Mouse (Mus musculus) hindbrain, embryonic 10.5 days (tissue): ENCODE results near the gene Copz1. TPM values are rescaled to one million over a fixed set of nuclear protein-coding genes. Genes with fewer than 3 reads are reported as not detected.
"Not testable (repeated sequence)": the region's sequence is repeated elsewhere in the genome, so short reads cannot be mapped to it uniquely, and the experiment has no call there.

Experiments used
- DNase-seq: peaks from one replicate; pipeline ENCODE4 v3.0.0-alpha.2; 2017; ENCODE audit warnings: low spot score
- H3K27ac ChIP-seq: fragments of 300-500 bp; sonication (generic); 2 replicates; pipeline ENCODE4 v1.5.1; 2016; ENCODE audit warnings: mild to moderate bottlenecking, moderate library complexity
- H3K27me3 ChIP-seq: fragments of 300-500 bp; sonication (generic); 2 replicates; pipeline ENCODE4 v1.6.1; 2016; ENCODE audit warnings: mild to moderate bottlenecking; ENCODE audit not compliant: poor library complexity, insufficient read depth, severe bottlenecking
- H3K36me3 ChIP-seq: fragments of 300-500 bp; sonication (generic); 2 replicates; pipeline ENCODE4 v1.6.1; 2016; ENCODE audit warnings: mild to moderate bottlenecking, moderate library complexity
- H3K4me1 ChIP-seq: fragments of 300-500 bp; sonication (generic); replicated peaks from 2 replicates; pipeline ENCODE4 v1.6.1; 2016; ENCODE audit warnings: mild to moderate bottlenecking
- H3K4me3 ChIP-seq: fragments of 300-500 bp; sonication (generic); 2 replicates; pipeline ENCODE4 v1.5.1; 2016; ENCODE audit warnings: mild to moderate bottlenecking, moderate library complexity
- H3K9me3 ChIP-seq: fragments of 300-500 bp; sonication (generic); 2 replicates; pipeline ENCODE4 v1.6.1; 2016; ENCODE audit warnings: mild to moderate bottlenecking, moderate library complexity
- WGBS: fragments of 180-500 bp; shearing (Covaris S2); methylation state at CpG from one replicate; pipeline ENCODE4 v1.1.7; 2016; 5-methylcytosine and 5-hydroxymethylcytosine counted together
- polyA plus RNA-seq: library from polyadenylated mRNA; unstranded; fragments of >200 nt; fragmentation: Nextera tagmentation; extraction: Ambion mirVana; gene quantifications from 2 replicates; pipeline ENCODE4 v1.2.1, GENCODE M21; 2016

The Copz1 gene
- polyA plus RNA-seq, 1 experiment from 2014 or later: 299 TPM

- no peaks in the 10 kb centered on the region for H3K9me3 ChIP-seq
- peaks cover 65% of the 10 kb centered on the region for H3K36me3 ChIP-seq
- no peak for DNase-seq
- no peak overlapping the region for H3K27ac ChIP-seq
- peaks cover 43% of the 10 kb centered on the region for H3K4me1 ChIP-seq
- peak overlapping the region; percentile 82 for H3K4me3 ChIP-seq
- WGBS: 79% methylated on average over 8 of the region's 8 CpGs
- H3K27me3 ChIP-seq: no peaks in the 10 kb centered on the region
Measured at GRCm38 (mm10) chr15:103242885-103243284, 29.6 kb upstream of the Copz1 start.

DNA sequence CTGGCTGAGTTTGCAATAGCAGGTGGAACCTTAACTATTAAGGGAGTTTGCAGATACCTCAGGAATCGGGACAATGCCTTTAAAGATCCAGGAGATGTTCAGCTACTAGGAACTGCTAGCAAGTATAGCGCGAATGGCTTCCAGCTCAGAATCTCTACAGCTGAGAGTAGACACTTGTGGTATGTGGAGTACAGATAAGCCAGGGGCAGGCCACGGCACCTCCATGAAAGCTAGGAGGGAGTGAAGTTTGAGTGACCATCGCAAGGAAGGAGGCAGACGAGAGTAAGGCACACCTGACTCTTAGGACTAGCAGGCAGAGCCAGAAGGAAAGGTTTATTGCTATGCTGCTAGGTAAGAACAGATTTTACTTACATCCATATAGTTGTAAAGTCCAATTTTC lies 26.9 kb upstream of the Copz1 start:
- no peak for DNase-seq
- peaks cover 82% of the 10 kb centered on the region for H3K36me3 ChIP-seq
- peaks cover 41% of the 10 kb centered on the region for H3K4me1 ChIP-seq
- no peaks in the 10 kb centered on the region for H3K27me3 ChIP-seq
- H3K27ac ChIP-seq: no peak overlapping the region
- 85% methylated on average over 6 of the region's 6 CpGs for WGBS
- no peak overlapping the region for H3K4me3 ChIP-seq
- no peaks in the 10 kb centered on the region for H3K9me3 ChIP-seq

GRCm38 (mm10) chr15:103247078-103247781 lies 25.3 kb upstream of the Copz1 start:
- H3K4me3 ChIP-seq: no peak overlapping the region
- H3K27me3 ChIP-seq: no peaks in the 10 kb centered on the region
- peaks cover 68% of the 10 kb centered on the region for H3K36me3 ChIP-seq
- peaks cover 37% of the 10 kb centered on the region for H3K4me1 ChIP-seq
- 90% methylated on average over 9 of the region's 9 CpGs for WGBS
- H3K27ac ChIP-seq: no peak overlapping the region
- H3K9me3 ChIP-seq: no peaks in the 10 kb centered on the region
- no peak for DNase-seq

GRCm38 (mm10) chr15:103247782-103248400 lies 24.6 kb upstream of the Copz1 start:
- no peak overlapping the region for H3K27ac ChIP-seq
- DNase-seq: no peak
- H3K27me3 ChIP-seq: no peaks in the 10 kb centered on the region
- peaks cover 62% of the 10 kb centered on the region for H3K36me3 ChIP-seq
- peaks cover 30% of the 10 kb centered on the region for H3K4me1 ChIP-seq
- no peaks in the 10 kb centered on the region for H3K9me3 ChIP-seq
- H3K4me3 ChIP-seq: no peak overlapping the region

GRCm38 (mm10) chr15:103248401-103249313 lies 23.9 kb upstream of the Copz1 start:
- H3K27ac ChIP-seq: no peak overlapping the region
- H3K4me1 ChIP-seq: peaks cover 22% of the 10 kb centered on the region
- no peaks in the 10 kb centered on the region for H3K9me3 ChIP-seq
- DNase-seq: peak; percentile 37
- H3K27me3 ChIP-seq: no peaks in the 10 kb centered on the region
- 88% methylated on average over 28 of the region's 28 CpGs for WGBS
- no peak overlapping the region for H3K4me3 ChIP-seq
- H3K36me3 ChIP-seq: peaks cover 54% of the 10 kb centered on the region

DNA sequence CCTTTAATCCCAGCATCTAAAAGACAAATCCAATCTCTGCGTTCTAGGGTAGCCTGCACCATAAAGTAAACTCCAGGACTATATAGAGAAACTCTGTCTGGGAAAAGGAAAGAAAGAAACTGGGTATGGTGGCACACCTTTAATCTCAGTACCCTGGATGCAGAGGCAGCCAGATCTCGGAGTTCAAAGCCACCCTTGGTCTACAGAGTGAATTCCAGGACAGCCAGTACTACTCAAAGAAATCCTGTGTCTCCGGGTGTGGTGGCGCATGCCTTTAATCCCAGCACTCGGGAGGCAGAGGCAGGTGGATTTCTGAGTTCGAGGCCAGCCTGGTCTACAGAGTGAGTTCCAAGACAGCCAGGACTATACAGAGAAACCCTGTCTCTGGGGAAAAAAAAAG lies 23.0 kb upstream of the Copz1 start:
- peaks cover 18% of the 10 kb centered on the region for H3K4me1 ChIP-seq
- not testable (repeated sequence) for H3K27ac ChIP-seq, DNase-seq, H3K9me3 ChIP-seq, H3K27me3 ChIP-seq, H3K4me3 ChIP-seq
- H3K36me3 ChIP-seq: peaks cover 49% of the 10 kb centered on the region
- WGBS: 88% methylated on average over 6 of the region's 6 CpGs

- H3K36me3 ChIP-seq: peaks cover 43% of the 10 kb centered on the region
- H3K27ac ChIP-seq: peak overlapping the region; percentile 76
- H3K4me3 ChIP-seq: peak overlapping the region; percentile 9; the same call in 1 of the 2 replicates
- H3K27me3 ChIP-seq: peaks cover 16% of the 10 kb centered on the region
- peaks cover 23% of the 10 kb centered on the region for H3K4me1 ChIP-seq
- DNase-seq: peak; percentile 81
- 27% methylated on average over 2 of the region's 2 CpGs for WGBS
- H3K9me3 ChIP-seq: no peaks in the 10 kb centered on the region
Measured at GRCm38 (mm10) chr15:103250195-103250740, 22.2 kb upstream of the Copz1 start.

DNA sequence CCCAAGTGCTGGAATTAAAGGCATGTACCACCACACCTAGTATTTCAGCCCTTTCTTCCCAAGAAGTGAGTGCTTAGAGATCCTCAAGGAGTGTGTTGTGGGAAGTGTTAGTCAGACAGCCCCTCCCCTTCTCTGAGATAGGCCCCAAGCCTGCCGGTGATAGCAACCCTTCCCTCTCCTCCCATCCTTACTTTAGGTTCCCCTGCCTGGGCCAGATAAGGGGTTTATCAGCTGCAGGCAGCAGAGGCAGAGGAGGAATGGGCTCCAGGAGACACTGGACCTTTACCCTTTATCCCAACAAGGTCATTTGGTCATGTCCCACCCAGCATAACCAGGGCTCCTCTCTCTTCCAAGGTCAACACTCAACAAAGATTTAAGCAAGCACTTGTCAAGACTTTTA lies 20.9 kb upstream of the Copz1 start:
- Histone ChIP-seq H3K9me3 (no peaks in the 10 kb centered on the region), H3K36me3 (peaks cover 30% of the 10 kb centered on the region), H3K27me3 (peaks cover 25% of the 10 kb centered on the region), H3K4me1 (peaks cover 21% of the 10 kb centered on the region), H3K27ac (0 out of 2 replicates have a peak overlapping the region, but pooled peaks have one; percentile 76), H3K4me3 (no peak overlapping the region)
- no peak for DNase-seq
- 64% methylated on average over 1 of the region's 1 CpGs for WGBS

DNA sequence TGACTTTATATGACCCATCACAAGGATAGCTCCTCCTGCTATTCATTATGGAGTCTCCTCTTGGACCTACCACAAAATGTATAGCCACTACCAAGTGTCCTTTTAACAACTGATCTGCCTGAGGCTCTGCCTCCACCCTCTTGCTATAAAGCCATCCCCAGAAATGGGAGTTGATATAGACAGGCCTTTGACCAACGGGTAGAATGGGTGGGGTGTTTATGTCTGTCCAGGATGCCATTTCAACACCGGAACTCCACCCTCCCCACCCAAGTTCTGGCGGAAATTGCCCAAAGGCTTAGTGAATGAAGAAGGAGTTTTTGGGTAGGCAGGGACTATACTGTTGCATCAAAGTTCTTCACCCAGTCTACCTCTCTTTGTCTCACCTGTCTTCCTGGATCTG lies 19.9 kb upstream of the Copz1 start:
- Histone ChIP-seq H3K27ac (no peak overlapping the region), H3K9me3 (no peaks in the 10 kb centered on the region), H3K4me1 (peaks cover 22% of the 10 kb centered on the region), H3K36me3 (peaks cover 19% of the 10 kb centered on the region), H3K4me3 (no peak overlapping the region), H3K27me3 (peaks cover 26% of the 10 kb centered on the region)
- 86% methylated on average over 3 of the region's 3 CpGs for WGBS
- no peak for DNase-seq

DNA sequence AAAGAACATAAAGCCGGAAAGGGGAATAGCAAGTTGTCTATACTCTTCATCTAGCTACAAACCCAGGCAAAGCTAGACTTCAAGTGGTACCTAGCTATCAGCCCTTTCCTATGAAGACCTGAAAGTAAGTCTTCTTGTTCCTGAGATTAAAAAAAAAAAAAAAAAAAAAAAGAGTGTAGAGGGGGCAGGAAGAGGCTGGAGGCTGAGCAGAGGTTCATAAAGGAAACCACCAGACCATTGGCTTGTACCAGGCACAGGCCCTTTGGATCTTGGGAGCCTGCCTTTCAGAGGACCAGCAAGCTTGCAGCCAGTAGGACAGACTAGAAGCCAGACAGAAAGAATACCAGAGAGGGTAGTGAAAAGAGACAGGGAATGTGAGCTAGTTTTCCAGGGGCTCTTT lies 19.2 kb upstream of the Copz1 start:
- no peaks in the 10 kb centered on the region for H3K9me3 ChIP-seq
- H3K36me3 ChIP-seq: peaks cover 12% of the 10 kb centered on the region
- WGBS: 96% methylated on average over 1 of the region's 1 CpGs
- 0 out of 2 replicates have a peak overlapping the region, but pooled peaks have one; percentile 14 for H3K4me3 ChIP-seq
- H3K4me1 ChIP-seq: peaks cover 29% of the 10 kb centered on the region
- no peak overlapping the region for H3K27ac ChIP-seq
- H3K27me3 ChIP-seq: peaks cover 33% of the 10 kb centered on the region
- no peak for DNase-seq

DNA sequence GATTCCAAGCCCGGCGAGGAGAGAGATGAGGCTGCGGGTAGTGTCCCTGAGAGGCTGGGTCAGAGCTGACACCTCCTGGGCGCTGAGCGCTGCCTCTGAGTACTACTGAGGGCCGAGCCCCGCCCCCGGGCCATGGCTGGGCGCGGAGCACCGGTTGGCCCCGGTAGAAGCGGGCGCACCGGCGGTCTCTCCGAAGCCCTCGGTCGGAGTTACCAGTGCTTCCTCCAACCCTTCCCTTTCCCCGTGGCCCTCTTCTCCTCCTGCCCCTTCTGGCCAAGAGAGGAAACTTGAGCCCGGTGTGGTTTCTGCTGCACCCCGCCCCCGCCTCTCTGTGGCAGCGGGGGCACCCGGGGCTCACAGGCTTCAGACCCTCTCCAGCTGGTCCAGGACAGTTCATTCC lies 17.3 kb upstream of the Copz1 start:
- Histone ChIP-seq H3K4me3 (peak overlapping the region; percentile 57), H3K27ac (peak overlapping the region; percentile 83), H3K9me3 (no peaks in the 10 kb centered on the region), H3K4me1 (peaks cover 29% of the 10 kb centered on the region), H3K36me3 (no peaks in the 10 kb centered on the region), H3K27me3 (peaks cover 38% of the 10 kb centered on the region)
- peak; percentile 57 for DNase-seq
- 1% methylated on average over 25 of the region's 25 CpGs for WGBS

DNA sequence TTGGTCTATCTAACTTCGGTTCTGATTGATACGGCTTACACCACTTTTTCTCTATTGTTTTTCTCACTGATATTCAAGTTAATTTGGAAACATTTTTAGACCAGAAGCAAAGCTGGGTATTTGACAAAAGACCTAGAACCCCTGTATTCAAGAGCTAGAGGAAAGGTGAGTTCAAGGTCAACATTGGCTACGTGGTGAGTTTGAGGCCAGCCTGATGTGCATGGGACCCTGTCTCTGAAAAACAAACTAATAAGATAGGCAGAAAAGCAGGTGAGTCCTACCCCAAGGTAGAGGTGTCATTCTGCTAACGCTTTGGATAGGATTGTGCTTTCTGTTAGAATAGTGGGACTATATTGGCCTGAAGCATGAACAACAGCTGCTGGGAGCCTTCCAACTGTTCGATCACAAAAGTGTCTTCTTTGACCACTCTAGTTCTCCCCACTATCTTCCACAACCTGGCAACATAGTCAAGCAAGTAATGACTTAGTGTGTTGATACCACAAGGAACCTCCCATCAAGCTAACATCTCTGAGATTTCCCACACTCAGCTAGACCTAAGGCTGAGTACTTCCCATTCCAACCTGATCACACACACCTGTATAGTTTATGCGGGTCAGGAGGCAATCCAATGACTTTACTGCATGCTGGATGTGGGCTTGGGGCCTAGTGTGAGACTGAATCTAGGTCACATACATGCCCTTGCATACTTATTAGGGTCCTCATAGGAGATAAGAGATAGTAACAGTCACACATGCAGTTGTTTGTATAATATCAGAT lies 16.1 kb upstream of the Copz1 start:
- Histone ChIP-seq H3K27ac (no peak overlapping the region), H3K36me3 (no peaks in the 10 kb centered on the region), H3K27me3 (peaks cover 38% of the 10 kb centered on the region), H3K4me1 (peaks cover 21% of the 10 kb centered on the region), H3K9me3 (no peaks in the 10 kb centered on the region), H3K4me3 (no peak overlapping the region)
- no peak for DNase-seq
- 90% methylated on average over 6 of the region's 6 CpGs for WGBS
